Mouse (Mus musculus): ENCODE measurements around the gene H60b. TPM values are rescaled to one million over a fixed set of nuclear protein-coding genes. Genes with fewer than 3 reads are reported as not detected.

The H60b gene
- polyA plus RNA-seq, 1 experiment from 2014 or later: 0.49 TPM

GRCm38 (mm10) chr10:22297766-22298461, 139.5 kb downstream of the H60b start:
- Histone ChIP-seq H3K27ac (ENCODE audit: low read length) (no peak overlapping the region), H3K4me3 (replicated peaks; ENCODE audit: low read length) (no peak overlapping the region), H3K4me2 (ENCODE audit: low read depth, low read length) (no peak overlapping the region), H3K36me3 (ENCODE audit: control insufficient read depth, insufficient read depth, low read length) (no peaks in the 10 kb centered on the region), H3K9ac (ENCODE audit: low read length) (no peak overlapping the region), H3K27me3 (ENCODE audit: control insufficient read depth, insufficient read depth, low read length) (no peaks in the 10 kb centered on the region), H3K9me3 (replicated peaks; ENCODE audit: control insufficient read depth, low read length) (no peaks in the 10 kb centered on the region), H3K4me1 (ENCODE audit: control insufficient read depth, insufficient read depth, low read length) (no peaks in the 10 kb centered on the region)
- 46% methylated on average over 8 of the region's 8 CpGs for WGBS
- ATAC-seq (ENCODE audit: insufficient read depth, low FRiP score): no peak

GRCm38 (mm10) chr10:22299324-22299723, 140.9 kb downstream of the H60b start:
- no peaks in the 10 kb centered on the region for H3K36me3 ChIP-seq (ENCODE audit: control insufficient read depth, insufficient read depth, low read length)
- ATAC-seq (ENCODE audit: insufficient read depth, low FRiP score): no peak
- no peak overlapping the region for H3K27ac ChIP-seq (ENCODE audit: low read length)
- no peaks in the 10 kb centered on the region for H3K9me3 ChIP-seq (replicated peaks; ENCODE audit: control insufficient read depth, low read length)
- no peaks in the 10 kb centered on the region for H3K4me1 ChIP-seq (ENCODE audit: control insufficient read depth, insufficient read depth, low read length)
- no peak overlapping the region for H3K4me3 ChIP-seq (replicated peaks; ENCODE audit: low read length)
- no peak overlapping the region for H3K9ac ChIP-seq (ENCODE audit: low read length)
- 78% methylated on average over 2 of the region's 2 CpGs for WGBS
- no peak overlapping the region for H3K4me2 ChIP-seq (ENCODE audit: low read depth, low read length)
- no peaks in the 10 kb centered on the region for H3K27me3 ChIP-seq (ENCODE audit: control insufficient read depth, insufficient read depth, low read length)

- no peak overlapping the region for H3K9ac ChIP-seq (ENCODE audit: low read length)
- no peaks in the 10 kb centered on the region for H3K36me3 ChIP-seq (ENCODE audit: control insufficient read depth, insufficient read depth, low read length)
- WGBS: 76% methylated on average over 1 of the region's 1 CpGs
- H3K4me3 ChIP-seq (replicated peaks; ENCODE audit: low read length): no peak overlapping the region
- no peaks in the 10 kb centered on the region for H3K27me3 ChIP-seq (ENCODE audit: control insufficient read depth, insufficient read depth, low read length)
- H3K4me1 ChIP-seq (ENCODE audit: control insufficient read depth, insufficient read depth, low read length): no peaks in the 10 kb centered on the region
- no peak overlapping the region for H3K4me2 ChIP-seq (ENCODE audit: low read depth, low read length)
- ATAC-seq (ENCODE audit: insufficient read depth, low FRiP score): no peak
- H3K27ac ChIP-seq (ENCODE audit: low read length): no peak overlapping the region
- no peaks in the 10 kb centered on the region for H3K9me3 ChIP-seq (replicated peaks; ENCODE audit: control insufficient read depth, low read length)
Measured at GRCm38 (mm10) chr10:22301641-22302040, 143.3 kb downstream of the H60b start.

- no peak overlapping the region for H3K4me3 ChIP-seq (replicated peaks; ENCODE audit: low read length)
- H3K4me1 ChIP-seq (ENCODE audit: control insufficient read depth, insufficient read depth, low read length): no peaks in the 10 kb centered on the region
- no peak overlapping the region for H3K9ac ChIP-seq (ENCODE audit: low read length)
- no peaks in the 10 kb centered on the region for H3K27me3 ChIP-seq (ENCODE audit: control insufficient read depth, insufficient read depth, low read length)
- H3K4me2 ChIP-seq (ENCODE audit: low read depth, low read length): no peak overlapping the region
- no peaks in the 10 kb centered on the region for H3K36me3 ChIP-seq (ENCODE audit: control insufficient read depth, insufficient read depth, low read length)
- no peak for ATAC-seq (ENCODE audit: insufficient read depth, low FRiP score)
- H3K9me3 ChIP-seq (replicated peaks; ENCODE audit: control insufficient read depth, low read length): no peaks in the 10 kb centered on the region
- no peak overlapping the region for H3K27ac ChIP-seq (ENCODE audit: low read length)
- WGBS: 70% methylated on average over 5 of the region's 5 CpGs
Measured at GRCm38 (mm10) chr10:22302344-22303057, 144.1 kb downstream of the H60b start.

DNA sequence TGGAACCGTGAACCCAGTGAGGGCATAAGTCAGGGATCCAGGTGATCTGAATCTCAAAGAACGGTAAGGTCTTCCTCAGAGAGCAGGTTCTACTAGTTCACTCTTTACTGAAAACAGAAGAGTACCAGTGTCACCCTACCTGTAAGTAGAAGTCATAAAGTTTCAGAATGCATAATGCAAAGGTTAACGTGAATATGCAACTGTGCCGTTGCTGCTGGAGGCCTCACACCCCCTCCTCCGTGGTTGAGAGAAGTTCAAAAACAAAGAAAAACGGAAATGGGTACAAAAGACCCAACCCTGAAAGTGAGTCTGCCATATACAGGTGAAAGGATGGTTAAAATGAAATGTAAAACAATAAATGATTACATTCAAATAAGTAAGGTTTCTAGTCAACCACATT, 145.3 kb downstream of the H60b start:
- Histone ChIP-seq H3K27me3 (ENCODE audit: control insufficient read depth, insufficient read depth, low read length) (no peaks in the 10 kb centered on the region), H3K36me3 (ENCODE audit: control insufficient read depth, insufficient read depth, low read length) (no peaks in the 10 kb centered on the region), H3K9me3 (replicated peaks; ENCODE audit: control insufficient read depth, low read length) (no peaks in the 10 kb centered on the region), H3K4me2 (ENCODE audit: low read depth, low read length) (no peak overlapping the region), H3K4me3 (replicated peaks; ENCODE audit: low read length) (no peak overlapping the region), H3K4me1 (ENCODE audit: control insufficient read depth, insufficient read depth, low read length) (no peaks in the 10 kb centered on the region), H3K9ac (ENCODE audit: low read length) (no peak overlapping the region), H3K27ac (ENCODE audit: low read length) (no peak overlapping the region)
- WGBS: 89% methylated on average over 6 of the region's 6 CpGs
- ATAC-seq (ENCODE audit: insufficient read depth, low FRiP score): no peak

DNA sequence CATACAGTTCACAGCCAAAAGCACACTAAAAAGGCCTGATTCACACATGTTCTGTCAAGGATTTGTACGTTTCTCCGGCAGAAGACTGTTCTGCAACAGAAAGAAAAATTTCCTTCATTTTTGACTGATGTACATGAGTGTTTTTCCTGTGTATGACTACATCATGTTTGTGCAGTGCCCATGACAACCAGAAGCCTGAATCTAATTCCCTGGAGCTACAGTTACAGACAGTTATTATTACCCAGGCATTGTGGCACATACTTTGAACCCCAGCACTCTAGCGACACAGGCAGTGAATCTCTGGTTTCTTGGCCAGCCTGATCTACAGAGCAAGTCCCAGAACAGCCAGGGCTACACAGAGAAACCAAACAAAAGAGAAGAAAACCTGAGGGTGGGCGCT, 147.4 kb downstream of the H60b start:
- Histone ChIP-seq H3K4me1 (ENCODE audit: control insufficient read depth, insufficient read depth, low read length) (no peaks in the 10 kb centered on the region), H3K27ac (ENCODE audit: low read length) (no peak overlapping the region), H3K4me2 (ENCODE audit: low read depth, low read length) (no peak overlapping the region), H3K27me3 (ENCODE audit: control insufficient read depth, insufficient read depth, low read length) (no peaks in the 10 kb centered on the region), H3K9ac (ENCODE audit: low read length) (no peak overlapping the region), H3K9me3 (replicated peaks; ENCODE audit: control insufficient read depth, low read length) (no peaks in the 10 kb centered on the region), H3K4me3 (replicated peaks; ENCODE audit: low read length) (no peak overlapping the region), H3K36me3 (ENCODE audit: control insufficient read depth, insufficient read depth, low read length) (no peaks in the 10 kb centered on the region)
- ATAC-seq (ENCODE audit: insufficient read depth, low FRiP score): no peak
- 77% methylated on average over 4 of the region's 4 CpGs for WGBS

DNA sequence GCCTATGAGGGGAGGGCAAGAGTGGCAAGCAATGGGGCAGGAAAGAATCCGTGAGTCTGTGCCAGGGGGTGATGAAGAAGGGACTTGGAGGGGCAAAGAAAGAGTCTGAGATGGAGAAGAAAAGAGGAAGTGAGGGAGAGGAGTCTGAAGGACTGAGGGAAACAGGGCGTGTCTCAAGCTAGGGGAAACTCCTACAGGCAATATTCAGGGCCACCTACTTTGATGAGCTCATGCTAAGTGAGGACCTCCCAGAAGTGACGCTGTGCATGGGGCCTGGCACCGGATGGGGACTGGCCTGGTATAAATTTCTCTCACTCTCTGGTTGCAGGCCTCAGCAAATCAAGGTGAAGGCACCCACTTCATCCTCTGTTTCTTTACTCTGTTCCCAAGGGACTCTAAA, 148.1 kb downstream of the H60b start:
- 54% methylated on average over 4 of the region's 4 CpGs for WGBS
- H3K4me3 ChIP-seq (replicated peaks; ENCODE audit: low read length): no peak overlapping the region
- H3K4me2 ChIP-seq (ENCODE audit: low read depth, low read length): no peak overlapping the region
- H3K9me3 ChIP-seq (replicated peaks; ENCODE audit: control insufficient read depth, low read length): no peaks in the 10 kb centered on the region
- no peaks in the 10 kb centered on the region for H3K36me3 ChIP-seq (ENCODE audit: control insufficient read depth, insufficient read depth, low read length)
- ATAC-seq (ENCODE audit: insufficient read depth, low FRiP score): no peak
- H3K27ac ChIP-seq (ENCODE audit: low read length): no peak overlapping the region
- no peaks in the 10 kb centered on the region for H3K4me1 ChIP-seq (ENCODE audit: control insufficient read depth, insufficient read depth, low read length)
- H3K27me3 ChIP-seq (ENCODE audit: control insufficient read depth, insufficient read depth, low read length): no peaks in the 10 kb centered on the region
- no peak overlapping the region for H3K9ac ChIP-seq (ENCODE audit: low read length)

- H3K4me1 ChIP-seq (ENCODE audit: control insufficient read depth, insufficient read depth, low read length): no peaks in the 10 kb centered on the region
Measured at GRCm38 (mm10) chr10:22308221-22308620, 149.8 kb downstream of the H60b start.

DNA sequence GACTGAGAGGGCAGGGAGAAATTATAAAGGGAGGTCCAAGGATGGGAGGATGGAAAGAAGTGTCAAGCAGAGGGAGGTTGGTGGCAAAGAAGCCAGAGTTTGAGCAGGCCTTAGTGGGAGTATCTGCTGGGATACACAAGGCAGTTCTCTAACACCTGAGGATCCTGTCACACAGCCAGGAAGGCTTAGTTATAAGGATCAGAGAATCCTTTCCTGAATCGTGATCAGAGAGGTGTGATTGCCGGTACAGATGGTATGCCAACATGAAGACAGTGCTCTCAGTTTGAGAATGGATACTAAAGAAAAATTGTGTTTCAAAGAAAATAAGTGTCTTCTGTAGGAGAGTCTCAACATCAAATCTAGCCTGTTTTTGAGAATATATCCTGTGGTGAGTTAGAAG, 164.5 kb downstream of the H60b start:
- no peaks in the 10 kb centered on the region for H3K36me3 ChIP-seq (ENCODE audit: control insufficient read depth, insufficient read depth, low read length)
- WGBS: 85% methylated on average over 2 of the region's 2 CpGs
- no peaks in the 10 kb centered on the region for H3K4me1 ChIP-seq (ENCODE audit: control insufficient read depth, insufficient read depth, low read length)
- H3K9ac ChIP-seq (ENCODE audit: low read length): no peak overlapping the region
- H3K4me3 ChIP-seq (replicated peaks; ENCODE audit: low read length): no peak overlapping the region
- H3K27me3 ChIP-seq (ENCODE audit: control insufficient read depth, insufficient read depth, low read length): no peaks in the 10 kb centered on the region
- ATAC-seq (ENCODE audit: insufficient read depth, low FRiP score): no peak
- no peaks in the 10 kb centered on the region for H3K9me3 ChIP-seq (replicated peaks; ENCODE audit: control insufficient read depth, low read length)
- H3K4me2 ChIP-seq (ENCODE audit: low read depth, low read length): no peak overlapping the region
- H3K27ac ChIP-seq (ENCODE audit: low read length): no peak overlapping the region

More at GRCm38 (mm10) chr10:22308221-22308620, 149.8 kb downstream of the H60b start:
- Histone ChIP-seq H3K27me3 (ENCODE audit: control insufficient read depth, insufficient read depth, low read length) (no peaks in the 10 kb centered on the region), H3K27ac (ENCODE audit: low read length) (no peak overlapping the region), H3K4me3 (replicated peaks; ENCODE audit: low read length) (no peak overlapping the region), H3K36me3 (ENCODE audit: control insufficient read depth, insufficient read depth, low read length) (no peaks in the 10 kb centered on the region), H3K9me3 (replicated peaks; ENCODE audit: control insufficient read depth, low read length) (no peaks in the 10 kb centered on the region), H3K4me2 (ENCODE audit: low read depth, low read length) (no peak overlapping the region), H3K9ac (ENCODE audit: low read length) (no peak overlapping the region)
- no peak for ATAC-seq (ENCODE audit: insufficient read depth, low FRiP score)
- WGBS: 62% methylated on average over 1 of the region's 1 CpGs
